Mouse (Mus musculus) testis, adult 2 months (tissue): Measurements from ENCODE around the gene Bicral.

Experiments
- CTCF ChIP-seq: fragments of 200-500 bp; IDR thresholded peaks from 2 replicates; pipeline ENCODE4 v1.5.1; 2012; ENCODE audit warnings: low read depth, mild to moderate bottlenecking, inconsistent platforms, low read length, moderate library complexity; ENCODE audit not compliant: control insufficient read depth, insufficient read depth, insufficient replicate concordance
- POLR2A ChIP-seq: fragments of 200-500 bp; IDR thresholded peaks from 2 replicates; pipeline ENCODE4 v1.6.1; 2012; ENCODE audit warnings: low read depth, mild to moderate bottlenecking, inconsistent platforms, low read length, moderate library complexity; ENCODE audit not compliant: control insufficient read depth

GRCm38 (mm10) chr17:46801761-46802160 is 56.5 kb downstream of the Bicral start:
- no peak for TF ChIP-seq POLR2A
- TF ChIP-seq CTCF = no peak
